Mouse (Mus musculus) megakaryocyte, embryonic 14.5 days (primary cell): ENCODE measurements around the gene Nrarp.

Source experiments
- FLI1 ChIP-seq: IDR thresholded peaks from 2 replicates; pipeline ENCODE4 v1.6.1; 2012; ENCODE audit warnings: low read length, inconsistent platforms, mixed read lengths
- GATA1 ChIP-seq: IDR thresholded peaks from 3 replicates; pipeline ENCODE4 v1.6.1; 2012; ENCODE audit warnings: mixed read lengths, low read length, inconsistent platforms, borderline replicate concordance

DNA sequence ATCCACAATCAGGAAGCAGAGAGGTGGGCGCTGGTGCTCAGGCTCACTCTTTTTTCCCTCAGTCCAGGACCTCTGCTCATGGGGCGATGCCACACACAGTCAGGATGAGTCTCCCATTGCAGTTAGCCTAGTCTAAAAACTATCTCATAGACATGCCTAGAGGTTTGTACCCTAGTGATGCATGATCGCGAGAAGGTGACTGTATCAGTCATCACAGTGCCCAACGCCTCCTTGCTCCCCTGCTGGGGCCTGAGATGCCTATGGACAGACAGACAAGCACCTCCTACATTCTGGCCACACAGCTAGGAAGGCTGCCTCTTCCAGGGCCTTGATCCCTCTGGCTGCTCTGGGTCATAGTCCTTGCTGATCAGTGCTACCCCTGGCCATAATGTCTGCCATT is 33.2 kb upstream of the Nrarp start:
- TF ChIP-seq GATA1 (no peak), FLI1 (no peak)
